Mouse (Mus musculus): ENCODE data around the gene Vma21.
A peak's percentile ranks its signal among the peaks of the same experiment; 100 is the strongest.

Gene Vma21

GRCm38 (mm10) chrX:71815631-71816345 is at the start of gene Vma21:
Gene Vma21, plus strand, starts transcription at chrX:71815924.
- no peak for DNase-seq (ENCODE audit: low read depth, low spot score)

DNA sequence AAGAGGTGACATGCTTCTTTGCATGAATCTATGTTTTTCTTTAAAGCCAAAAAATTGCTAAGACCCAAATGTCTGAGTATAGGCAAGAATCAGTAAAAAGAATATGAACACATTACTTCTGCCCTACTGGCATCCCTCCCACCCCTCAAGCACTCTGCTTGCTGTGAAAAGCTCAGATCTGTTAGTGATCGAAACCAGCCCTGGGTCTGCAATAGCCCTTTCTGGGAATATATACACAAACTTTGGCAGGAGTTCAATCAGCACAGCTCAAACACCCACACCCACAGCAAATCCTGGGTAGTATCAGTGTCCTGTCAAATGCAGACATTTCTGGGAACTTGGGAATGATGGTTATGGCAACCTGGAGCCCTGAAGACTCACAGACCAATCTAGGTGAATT is 47.8 kb upstream of the Vma21 start:
- DNase-seq (ENCODE audit: low read depth, low spot score): no peak

- no peak for DNase-seq (ENCODE audit: low read depth, low spot score)
These were observed 24.6 kb upstream of the Vma21 start for GRCm38 (mm10) chrX:71791106-71791505.

GRCm38 (mm10) chrX:71797766-71798165 is 18.0 kb upstream of the Vma21 start:
- no peak for DNase-seq (ENCODE audit: low read depth, low spot score)

- DNase-seq (ENCODE audit: low read depth, low spot score): no peak
These were observed 16.8 kb upstream of the Vma21 start for GRCm38 (mm10) chrX:71798883-71799282.

DNA sequence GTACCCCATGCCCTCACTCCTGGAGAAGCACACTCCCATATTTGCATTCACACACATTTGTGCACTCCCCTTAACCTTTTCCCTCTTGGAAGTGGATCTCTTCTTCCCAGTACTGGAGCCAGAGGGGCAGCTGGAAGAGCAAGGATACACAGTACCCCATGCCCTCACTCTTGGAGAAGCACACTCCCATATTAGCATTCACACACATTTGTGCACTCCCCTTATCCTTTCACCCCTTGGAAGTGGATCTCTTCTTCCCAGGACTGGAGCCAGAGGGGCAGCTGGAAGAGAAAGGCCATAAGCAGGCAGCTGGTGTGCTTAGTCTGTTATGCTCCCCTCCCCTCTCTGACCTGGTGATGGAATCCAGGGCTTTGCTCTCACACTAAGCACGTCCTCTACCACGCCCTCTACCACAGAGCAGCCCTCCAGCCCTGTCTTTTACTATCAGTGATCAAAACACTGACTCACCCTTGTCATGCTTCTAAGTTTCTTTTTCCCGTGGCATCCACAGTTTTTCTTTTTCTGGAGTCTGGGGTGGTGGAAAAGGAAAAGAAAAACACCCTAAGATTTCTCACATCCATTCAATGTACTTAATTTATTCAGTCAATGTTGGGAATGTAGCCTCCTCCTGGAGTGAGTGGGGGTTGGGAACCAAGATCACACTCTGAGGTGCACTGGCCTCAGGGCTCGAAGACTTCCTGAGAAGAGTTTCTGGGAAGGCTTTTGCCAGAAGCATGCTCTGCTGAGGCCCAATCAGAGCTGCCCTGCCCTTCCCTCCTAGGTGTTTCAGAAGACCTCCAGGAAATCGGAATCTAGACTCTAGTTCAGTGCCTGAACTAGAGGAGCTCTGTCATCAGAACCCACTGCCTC is 3.5 kb upstream of the Vma21 start:
- DNase-seq (ENCODE audit: low read depth, low spot score): no peak

GRCm38 (mm10) chrX:71816401-71816857 is 705 bp downstream of the Vma21 start:
- DNase-seq (ENCODE audit: low read depth, low spot score): peak; percentile 22

- no peak for DNase-seq (ENCODE audit: low read depth, low spot score)
These were observed 1.2 kb downstream of the Vma21 start for GRCm38 (mm10) chrX:71816931-71817361.

- DNase-seq (ENCODE audit: low read depth, low spot score): no peak
These were observed 23.2 kb downstream of the Vma21 start for GRCm38 (mm10) chrX:71838911-71839310.

- DNase-seq (ENCODE audit: low read depth, low spot score): no peak
These were observed 31.0 kb downstream of the Vma21 start for GRCm38 (mm10) chrX:71846696-71847095.

GRCm38 (mm10) chrX:71853798-71854197 is 38.1 kb downstream of the Vma21 start:
- no peak for DNase-seq (ENCODE audit: low read depth, low spot score)

Measured in WW6 (cell line).